Mouse (Mus musculus) thymus, adult 2 months (tissue): ENCODE results near the gene Clk2. TPM values are rescaled to one million over a fixed set of nuclear protein-coding genes. Genes with fewer than 3 reads are reported as not detected.

Experiments used
- DNase-seq: peaks from one replicate; pipeline ENCODE4 v3.0.0; 2021
- H3K27ac ChIP-seq: fragments of 200-500 bp; 2 replicates; pipeline ENCODE4 v1.5.1; 2012; ENCODE audit warnings: low read length, control low read depth; ENCODE audit not compliant: control insufficient read depth, insufficient read depth
- H3K27me3 ChIP-seq: fragments of 200-500 bp; 2 replicates; pipeline ENCODE4 v1.6.1; 2012; ENCODE audit warnings: mild to moderate bottlenecking, low read length, moderate library complexity, mixed read lengths; ENCODE audit not compliant: control insufficient read depth, insufficient read depth
- H3K36me3 ChIP-seq: fragments of 200-500 bp; 2 replicates; pipeline ENCODE4 v1.6.1; 2012; ENCODE audit warnings: mild to moderate bottlenecking, low read length, moderate library complexity; ENCODE audit not compliant: control insufficient read depth, insufficient read depth
- H3K4me1 ChIP-seq: fragments of 200-500 bp; replicated peaks from 2 replicates; pipeline ENCODE4 v1.6.1; 2012; ENCODE audit warnings: low read length; ENCODE audit not compliant: control insufficient read depth, insufficient read depth
- H3K4me3 ChIP-seq: fragments of 200-500 bp; 2 replicates; pipeline ENCODE4 v1.5.1; 2012; ENCODE audit warnings: mild to moderate bottlenecking, low read length, control low read depth, moderate library complexity; ENCODE audit not compliant: control insufficient read depth, insufficient read depth
- CTCF ChIP-seq: fragments of 200-500 bp; IDR thresholded peaks from 2 replicates; pipeline ENCODE4 v1.5.1; 2012; ENCODE audit warnings: mild to moderate bottlenecking, control low read depth, low read length, moderate library complexity, borderline replicate concordance; ENCODE audit not compliant: control insufficient read depth, poor library complexity, insufficient read depth; ENCODE audit errors: extremely low read depth
- POLR2A ChIP-seq: fragments of 200-500 bp; IDR thresholded peaks from 2 replicates; pipeline ENCODE4 v1.6.1; 2012; ENCODE audit warnings: mild to moderate bottlenecking, low read length, control low read depth, moderate library complexity; ENCODE audit not compliant: control insufficient read depth, poor library complexity, insufficient read depth; ENCODE audit errors: extremely low read depth
- WGBS: fragments of 180-500 bp; shearing (Covaris S2); methylation state at CpG from one replicate; pipeline ENCODE4 v1.1.7; 2018; 5-methylcytosine and 5-hydroxymethylcytosine counted together
- polyA plus RNA-seq: library from polyadenylated mRNA; depleted of rRNA; stranded (reverse); fragments of >200 nt; gene quantifications from 2 replicates; pipeline ENCODE4 v1.2.3, GENCODE M21; 2012

The Clk2 gene
- polyA plus RNA-seq, 1 experiment: 126 TPM

GRCm38 (mm10) chr3:89131816-89132215 is 32.8 kb upstream of the Clk2 start:
- no peaks in the 10 kb centered on the region for H3K36me3 ChIP-seq
- no peak for DNase-seq
- WGBS: 74% methylated on average over 4 of the region's 4 CpGs
- 0 out of 2 replicates have a peak, but pooled peaks cover 5% of the 10 kb centered on the region for H3K4me1 ChIP-seq
- TF ChIP-seq CTCF (no peak), POLR2A (no peak)
- no peak overlapping the region for H3K27ac ChIP-seq
- no peak overlapping the region for H3K4me3 ChIP-seq
- no peaks in the 10 kb centered on the region; the same call in 1 of the 2 replicates for H3K27me3 ChIP-seq

- TF ChIP-seq CTCF (no peak), POLR2A (no peak)
Measured at GRCm38 (mm10) chr3:89132285-89133062, 32.1 kb upstream of the Clk2 start.

GRCm38 (mm10) chr3:89133063-89133450 is 31.5 kb upstream of the Clk2 start:
- WGBS: 91% methylated on average over 7 of the region's 7 CpGs
- Histone ChIP-seq H3K27ac (no peak overlapping the region), H3K4me1 (0 out of 2 replicates have a peak, but pooled peaks cover 5% of the 10 kb centered on the region), H3K36me3 (no peaks in the 10 kb centered on the region), H3K27me3 (no peaks in the 10 kb centered on the region; the same call in 1 of the 2 replicates), H3K4me3 (no peak overlapping the region)
- no peak for DNase-seq
- TF ChIP-seq CTCF: no peak

More at GRCm38 (mm10) chr3:89132285-89133062, 32.1 kb upstream of the Clk2 start:
- Histone ChIP-seq H3K4me1 (0 out of 2 replicates have a peak, but pooled peaks cover 5% of the 10 kb centered on the region), H3K27me3 (no peaks in the 10 kb centered on the region; the same call in 1 of the 2 replicates), H3K27ac (no peak overlapping the region), H3K4me3 (no peak overlapping the region), H3K36me3 (no peaks in the 10 kb centered on the region)
- WGBS: 23% methylated on average over 30 of the region's 30 CpGs
- no peak for DNase-seq

- Histone ChIP-seq H3K36me3 (no peaks in the 10 kb centered on the region), H3K27me3 (no peaks in the 10 kb centered on the region; the same call in 1 of the 2 replicates), H3K4me3 (no peak overlapping the region), H3K27ac (no peak overlapping the region), H3K4me1 (0 out of 2 replicates have a peak, but pooled peaks cover 5% of the 10 kb centered on the region)
- no peak for DNase-seq
- WGBS: 86% methylated on average over 1 of the region's 1 CpGs
- TF ChIP-seq POLR2A (no peak), CTCF (no peak)
Measured at GRCm38 (mm10) chr3:89133752-89134151, 30.8 kb upstream of the Clk2 start.

GRCm38 (mm10) chr3:89135958-89136357 is 28.6 kb upstream of the Clk2 start, which contains the start of gene Pklr:
TSS of gene Pklr (plus strand) at chr3:89136142.
- H3K4me1 ChIP-seq: 0 out of 2 replicates have a peak, but pooled peaks cover 5% of the 10 kb centered on the region
- H3K36me3 ChIP-seq: no peaks in the 10 kb centered on the region
- DNase-seq: no peak
- no peaks in the 10 kb centered on the region; the same call in 1 of the 2 replicates for H3K27me3 ChIP-seq
- TF ChIP-seq POLR2A (no peak), CTCF (no peak)
- WGBS: 69% methylated on average over 3 of the region's 3 CpGs
- H3K27ac ChIP-seq: no peak within 1 kb of the TSS
- no peak within 1 kb of the TSS for H3K4me3 ChIP-seq

GRCm38 (mm10) chr3:89136365-89136764 is 28.2 kb upstream of the Clk2 start:
- 0 out of 2 replicates have a peak, but pooled peaks cover 5% of the 10 kb centered on the region for H3K4me1 ChIP-seq
- WGBS: 50% methylated on average over 9 of the region's 9 CpGs
- TF ChIP-seq CTCF (peak; percentile 74; the same call in 1 of the 2 replicates), POLR2A (no peak)
- H3K27ac ChIP-seq: no peak overlapping the region
- H3K4me3 ChIP-seq: no peak overlapping the region
- H3K36me3 ChIP-seq: no peaks in the 10 kb centered on the region
- DNase-seq: peak; percentile 58
- no peaks in the 10 kb centered on the region; the same call in 1 of the 2 replicates for H3K27me3 ChIP-seq

- no peaks in the 10 kb centered on the region for H3K4me1 ChIP-seq
- H3K27me3 ChIP-seq: no peaks in the 10 kb centered on the region
- WGBS: 69% methylated on average over 10 of the region's 10 CpGs
- no peak for DNase-seq
- TF ChIP-seq POLR2A (no peak), CTCF (no peak)
- H3K27ac ChIP-seq: no peak overlapping the region
- H3K36me3 ChIP-seq: no peaks in the 10 kb centered on the region
- no peak overlapping the region for H3K4me3 ChIP-seq
Measured at GRCm38 (mm10) chr3:89144821-89145220, 19.8 kb upstream of the Clk2 start.
